Mouse (Mus musculus): ENCODE data around the gene Ccdc181.
"Not testable (repeated sequence)": the region's sequence is repeated elsewhere in the genome, so short reads cannot be mapped to it uniquely, and the experiment has no call there.

The Ccdc181 gene

GRCm38 (mm10) chr1:164275455-164275954 lies at the start of gene Ccdc181:
Gene Ccdc181 (plus strand): TSS chr1:164275585.
- DNase-seq (ENCODE audit: low read depth, low spot score): peak; percentile 99

- DNase-seq (ENCODE audit: low read depth, low spot score): not testable (repeated sequence)
Measured at GRCm38 (mm10) chr1:164231937-164232570, 43.3 kb upstream of the Ccdc181 start.

GRCm38 (mm10) chr1:164233447-164233846 lies 41.9 kb upstream of the Ccdc181 start:
- DNase-seq (ENCODE audit: low read depth, low spot score): no peak

DNA sequence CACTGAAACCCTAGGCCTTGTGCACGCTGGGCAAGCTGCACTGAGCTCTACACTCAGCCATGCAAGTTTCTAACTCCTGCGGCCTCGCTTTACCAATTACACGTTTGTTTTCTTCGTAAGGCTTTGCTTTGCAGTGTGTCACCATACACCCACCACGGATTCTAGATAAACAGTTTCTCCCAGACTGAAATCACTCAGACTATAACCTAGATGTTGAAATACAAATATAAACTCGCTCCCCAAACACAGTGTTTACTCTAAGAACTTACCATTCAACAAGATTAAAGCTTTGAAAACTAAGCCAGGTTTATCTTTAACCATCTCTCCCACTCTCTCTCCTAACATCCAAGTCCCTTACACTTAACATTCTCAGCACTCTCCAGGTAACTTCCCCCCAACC lies 40.3 kb upstream of the Ccdc181 start:
- no peak for DNase-seq (ENCODE audit: low read depth, low spot score)

GRCm38 (mm10) chr1:164236078-164236477 lies 39.3 kb upstream of the Ccdc181 start:
- no peak for DNase-seq (ENCODE audit: low read depth, low spot score)

DNA sequence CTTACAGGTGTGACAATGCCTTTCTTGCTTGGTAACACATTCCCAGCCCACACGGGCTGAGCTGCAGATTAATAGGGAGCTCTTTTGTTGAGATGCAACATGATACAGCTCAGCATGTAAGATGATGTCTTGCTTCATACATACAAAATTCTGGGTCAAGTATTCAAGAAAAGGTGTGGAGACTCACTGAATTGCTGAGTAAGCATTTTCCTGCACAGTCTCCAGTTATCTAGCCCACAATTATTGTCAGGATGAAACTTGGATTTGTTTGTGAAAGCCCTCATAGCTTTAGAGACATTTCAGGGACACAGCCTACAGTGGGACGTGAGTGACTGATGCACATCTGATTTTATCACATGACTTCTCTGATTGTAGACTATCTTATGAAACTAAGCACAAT lies 33.9 kb upstream of the Ccdc181 start:
- DNase-seq (ENCODE audit: low read depth, low spot score): no peak

- DNase-seq (ENCODE audit: low read depth, low spot score): no peak
Measured at GRCm38 (mm10) chr1:164242809-164243208, 32.6 kb upstream of the Ccdc181 start.

DNA sequence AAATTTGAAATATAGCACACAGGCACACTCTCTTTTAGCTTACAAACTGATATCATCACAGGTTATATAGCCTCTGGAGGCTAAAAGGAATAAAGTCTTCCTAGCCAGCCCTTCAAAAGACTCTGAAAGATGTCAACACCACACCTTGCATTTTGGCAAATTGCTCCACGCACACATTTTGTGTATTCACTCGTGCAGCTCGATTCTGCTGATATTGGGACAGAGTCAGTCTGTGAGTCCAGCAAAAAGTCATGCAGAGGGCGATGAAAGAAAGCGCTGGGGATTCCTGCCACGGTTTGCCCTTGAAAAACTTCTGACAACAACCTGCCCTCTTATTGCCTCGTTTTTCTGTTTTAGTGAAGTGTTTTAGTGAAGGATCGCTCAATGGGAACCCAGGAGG lies 27.9 kb upstream of the Ccdc181 start:
- DNase-seq (ENCODE audit: low read depth, low spot score): no peak

DNA sequence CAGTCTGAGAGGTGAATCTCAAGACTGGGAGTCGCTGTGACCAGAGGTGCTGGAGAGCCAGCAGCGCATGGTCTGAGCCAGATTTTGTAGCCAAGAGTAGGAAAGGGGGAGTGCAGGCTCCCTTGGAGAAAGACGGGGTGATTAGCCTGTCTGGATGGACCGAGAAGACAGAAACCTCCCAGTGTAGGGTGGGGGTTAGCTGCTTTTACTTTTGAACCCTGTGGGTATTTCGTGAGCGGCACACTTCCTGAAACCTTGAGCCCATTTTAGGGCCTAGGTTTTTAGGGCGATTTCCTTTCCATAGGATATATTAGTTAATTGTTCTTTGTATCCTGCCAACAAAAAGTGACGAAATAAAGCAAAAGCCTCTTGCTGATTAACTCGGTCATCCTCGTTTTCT lies 27.4 kb upstream of the Ccdc181 start:
- DNase-seq (ENCODE audit: low read depth, low spot score): peak; percentile 68

- peak; percentile 98 for DNase-seq (ENCODE audit: low read depth, low spot score)
Measured at GRCm38 (mm10) chr1:164248465-164249331, 26.7 kb upstream of the Ccdc181 start, which contains the start of gene Slc19a2. Gene Slc19a2 (plus strand): TSS chr1:164249046.

- no peak for DNase-seq (ENCODE audit: low read depth, low spot score)
Measured at GRCm38 (mm10) chr1:164249332-164249711, 26.1 kb upstream of the Ccdc181 start.

GRCm38 (mm10) chr1:164250391-164251150 lies 24.8 kb upstream of the Ccdc181 start:
- peak; percentile 42 for DNase-seq (ENCODE audit: low read depth, low spot score)

- DNase-seq (ENCODE audit: low read depth, low spot score): no peak
Measured at GRCm38 (mm10) chr1:164251438-164251837, 23.9 kb upstream of the Ccdc181 start.

DNA sequence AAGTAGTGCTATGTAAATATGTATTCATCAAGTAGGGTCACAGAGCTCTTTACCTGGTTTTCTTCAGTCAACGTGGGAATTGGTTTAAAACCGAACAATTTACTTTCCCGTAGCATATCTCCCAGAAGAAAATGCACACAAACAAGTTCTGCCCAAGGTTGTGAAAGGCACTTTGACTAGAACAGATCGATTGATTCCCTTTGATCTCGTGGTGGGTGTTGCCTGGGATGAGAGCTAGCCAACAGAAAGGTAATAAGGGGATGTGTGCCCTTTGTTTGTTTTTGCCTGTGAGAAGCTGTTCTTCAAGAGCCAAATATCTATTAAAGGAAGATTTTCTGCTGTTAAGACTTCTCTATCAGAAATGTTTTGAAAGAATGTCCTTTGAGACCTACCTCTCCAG lies 22.8 kb upstream of the Ccdc181 start:
- DNase-seq (ENCODE audit: low read depth, low spot score): no peak

GRCm38 (mm10) chr1:164254836-164255235 lies 20.5 kb upstream of the Ccdc181 start:
- no peak for DNase-seq (ENCODE audit: low read depth, low spot score)

GRCm38 (mm10) chr1:164260171-164261028 lies 15.0 kb upstream of the Ccdc181 start:
- no peak for DNase-seq (ENCODE audit: low read depth, low spot score)

- DNase-seq (ENCODE audit: low read depth, low spot score): no peak
Measured at GRCm38 (mm10) chr1:164261553-164261952, 13.8 kb upstream of the Ccdc181 start.

- no peak for DNase-seq (ENCODE audit: low read depth, low spot score)
Measured at GRCm38 (mm10) chr1:164270941-164271340, 4.4 kb upstream of the Ccdc181 start.

GRCm38 (mm10) chr1:164273659-164274058 lies 1.7 kb upstream of the Ccdc181 start:
- DNase-seq (ENCODE audit: low read depth, low spot score): no peak

DNA sequence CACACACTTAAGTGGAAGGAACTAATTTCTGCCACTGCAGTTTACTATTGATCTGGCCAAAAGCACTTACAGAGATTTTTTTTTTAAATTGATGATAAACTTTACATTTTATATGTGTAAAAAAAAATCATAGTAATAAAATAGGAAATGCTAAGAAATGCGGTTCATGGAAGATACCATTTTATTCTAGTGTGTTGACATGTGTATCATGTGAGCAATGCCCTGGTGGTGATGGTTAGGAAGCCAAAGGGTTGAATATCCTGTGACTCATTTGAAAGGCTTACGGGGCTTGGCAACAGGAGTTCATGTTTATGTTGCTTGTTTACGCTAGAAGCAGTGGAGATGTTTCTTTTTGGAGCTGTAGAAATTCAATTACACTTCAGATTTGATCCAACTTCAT lies 1.2 kb downstream of the Ccdc181 start:
- peak; percentile 28 for DNase-seq (ENCODE audit: low read depth, low spot score)

GRCm38 (mm10) chr1:164279332-164279731 lies 3.9 kb downstream of the Ccdc181 start:
- DNase-seq (ENCODE audit: low read depth, low spot score): no peak
